Mouse (Mus musculus) ES-Bruce4 (cell line): ENCODE measurements at regions not wholly inside any gene's neighbourhood (a gene's known extent, or its start where the extent isn't known, plus 50 kb on each side); places are given as distances from the start of the nearest gene placed in this dataset.

Experiments
- CTCF ChIP-seq: IDR thresholded peaks from one replicate; pipeline ENCODE4 v1.8.1; 2011; ENCODE audit warnings: low read depth, low read length
- EP300 ChIP-seq: IDR thresholded peaks from 2 replicates; pipeline ENCODE4 v1.6.1; 2011; ENCODE audit warnings: low read depth, low read length; ENCODE audit not compliant: insufficient read depth
- POLR2A ChIP-seq: IDR thresholded peaks from one replicate; pipeline ENCODE4 v1.8.1; 2011; ENCODE audit warnings: low read length; ENCODE audit not compliant: insufficient read depth

- TF ChIP-seq CTCF = no peak
- no peak for TF ChIP-seq POLR2A
- TF ChIP-seq EP300 = no peak
Measured at GRCm38 (mm10) chr2:8675537-8675936, 1166.2 kb upstream of the Celf2 start.
